Mouse (Mus musculus) thymus, adult 2 months (tissue): ENCODE measurements at regions not wholly inside any gene's neighbourhood (a gene's known extent, or its start where the extent isn't known, plus 50 kb on each side); places are given as distances from the start of the nearest gene placed in this dataset.

Experiments used
- DNase-seq: peaks from one replicate; pipeline ENCODE4 v3.0.0; 2021
- H3K27ac ChIP-seq: fragments of 200-500 bp; 2 replicates; pipeline ENCODE4 v1.5.1; 2012; ENCODE audit warnings: low read length, control low read depth; ENCODE audit not compliant: control insufficient read depth, insufficient read depth
- H3K27me3 ChIP-seq: fragments of 200-500 bp; 2 replicates; pipeline ENCODE4 v1.6.1; 2012; ENCODE audit warnings: mild to moderate bottlenecking, low read length, moderate library complexity, mixed read lengths; ENCODE audit not compliant: control insufficient read depth, insufficient read depth
- H3K36me3 ChIP-seq: fragments of 200-500 bp; 2 replicates; pipeline ENCODE4 v1.6.1; 2012; ENCODE audit warnings: mild to moderate bottlenecking, low read length, moderate library complexity; ENCODE audit not compliant: control insufficient read depth, insufficient read depth
- H3K4me1 ChIP-seq: fragments of 200-500 bp; replicated peaks from 2 replicates; pipeline ENCODE4 v1.6.1; 2012; ENCODE audit warnings: low read length; ENCODE audit not compliant: control insufficient read depth, insufficient read depth
- H3K4me3 ChIP-seq: fragments of 200-500 bp; 2 replicates; pipeline ENCODE4 v1.5.1; 2012; ENCODE audit warnings: mild to moderate bottlenecking, low read length, control low read depth, moderate library complexity; ENCODE audit not compliant: control insufficient read depth, insufficient read depth
- CTCF ChIP-seq: fragments of 200-500 bp; IDR thresholded peaks from 2 replicates; pipeline ENCODE4 v1.5.1; 2012; ENCODE audit warnings: mild to moderate bottlenecking, control low read depth, low read length, moderate library complexity, borderline replicate concordance; ENCODE audit not compliant: control insufficient read depth, poor library complexity, insufficient read depth; ENCODE audit errors: extremely low read depth
- POLR2A ChIP-seq: fragments of 200-500 bp; IDR thresholded peaks from 2 replicates; pipeline ENCODE4 v1.6.1; 2012; ENCODE audit warnings: mild to moderate bottlenecking, low read length, control low read depth, moderate library complexity; ENCODE audit not compliant: control insufficient read depth, poor library complexity, insufficient read depth; ENCODE audit errors: extremely low read depth
- WGBS: fragments of 180-500 bp; shearing (Covaris S2); methylation state at CpG from one replicate; pipeline ENCODE4 v1.1.7; 2018; 5-methylcytosine and 5-hydroxymethylcytosine counted together

GRCm38 (mm10) chr5:106321426-106321825 lies 136.5 kb downstream of the Barhl2 start:
- WGBS: 65% methylated on average over 3 of the region's 5 CpGs
- TF ChIP-seq CTCF: no peak
- TF ChIP-seq POLR2A: no peak

GRCm38 (mm10) chr5:106321023-106321422 lies 136.9 kb downstream of the Barhl2 start:
- WGBS: 89% methylated on average over 3 of the region's 3 CpGs
- Histone ChIP-seq H3K36me3 (no peaks in the 10 kb centered on the region), H3K27me3 (no peaks in the 10 kb centered on the region), H3K27ac (no peak overlapping the region), H3K4me3 (no peak overlapping the region), H3K4me1 (no peaks in the 10 kb centered on the region)
- DNase-seq: no peak
- TF ChIP-seq POLR2A (no peak), CTCF (no peak)

More at GRCm38 (mm10) chr5:106321426-106321825, 136.5 kb downstream of the Barhl2 start:
- Histone ChIP-seq H3K27ac (no peak overlapping the region), H3K4me3 (no peak overlapping the region), H3K36me3 (no peaks in the 10 kb centered on the region), H3K4me1 (no peaks in the 10 kb centered on the region), H3K27me3 (no peaks in the 10 kb centered on the region)
- DNase-seq: no peak

- H3K36me3 ChIP-seq: no peaks in the 10 kb centered on the region
- 56% methylated on average over 6 of the region's 6 CpGs for WGBS
- DNase-seq: no peak
- H3K4me1 ChIP-seq: no peaks in the 10 kb centered on the region
- H3K27ac ChIP-seq: no peak overlapping the region
- no peak for TF ChIP-seq CTCF
- TF ChIP-seq POLR2A: no peak
- no peak overlapping the region for H3K4me3 ChIP-seq
- no peaks in the 10 kb centered on the region for H3K27me3 ChIP-seq
Measured at GRCm38 (mm10) chr5:106320039-106320438, 137.9 kb downstream of the Barhl2 start.

GRCm38 (mm10) chr5:106318246-106318645 lies 139.7 kb downstream of the Barhl2 start:
- Histone ChIP-seq H3K27ac (no peak overlapping the region), H3K4me1 (no peaks in the 10 kb centered on the region), H3K27me3 (no peaks in the 10 kb centered on the region), H3K36me3 (no peaks in the 10 kb centered on the region), H3K4me3 (no peak overlapping the region)
- TF ChIP-seq CTCF (no peak), POLR2A (no peak)
- WGBS: 90% methylated on average over 6 of the region's 6 CpGs
- DNase-seq: no peak

- Histone ChIP-seq H3K4me1 (no peaks in the 10 kb centered on the region), H3K36me3 (no peaks in the 10 kb centered on the region), H3K27me3 (no peaks in the 10 kb centered on the region), H3K4me3 (no peak overlapping the region), H3K27ac (no peak overlapping the region)
- TF ChIP-seq POLR2A (no peak), CTCF (no peak)
- WGBS: 88% methylated on average over 6 of the region's 6 CpGs
- DNase-seq: no peak
Measured at GRCm38 (mm10) chr5:106313874-106314273, 144.1 kb downstream of the Barhl2 start.

GRCm38 (mm10) chr5:106301372-106301771 lies 156.6 kb downstream of the Barhl2 start:
- no peaks in the 10 kb centered on the region for H3K4me1 ChIP-seq
- no peak for TF ChIP-seq POLR2A
- TF ChIP-seq CTCF: no peak
- no peaks in the 10 kb centered on the region for H3K27me3 ChIP-seq
- no peak for DNase-seq
- no peak overlapping the region for H3K4me3 ChIP-seq
- no peak overlapping the region for H3K27ac ChIP-seq
- H3K36me3 ChIP-seq: no peaks in the 10 kb centered on the region
- 39% methylated on average over 4 of the region's 4 CpGs for WGBS

GRCm38 (mm10) chr5:106296721-106297120 lies 161.2 kb downstream of the Barhl2 start:
- 40% methylated on average over 6 of the region's 6 CpGs for WGBS
- no peak for DNase-seq
- Histone ChIP-seq H3K4me3 (no peak overlapping the region), H3K27me3 (no peaks in the 10 kb centered on the region), H3K27ac (no peak overlapping the region), H3K4me1 (no peaks in the 10 kb centered on the region), H3K36me3 (no peaks in the 10 kb centered on the region)
- no peak for TF ChIP-seq CTCF
- no peak for TF ChIP-seq POLR2A
